Mouse (Mus musculus) erythroid progenitor cell, adult 5-6 weeks (primary cell): Measurements from ENCODE around the gene Htr5b. TPM values are rescaled to one million over a fixed set of nuclear protein-coding genes. Genes with fewer than 3 reads are reported as not detected.

Experiments
- ATAC-seq: replicated peaks from 2 replicates; pipeline ENCODE4 v1.8.0; 2016; ENCODE audit warnings: moderate number of reproducible peaks, mild to moderate bottlenecking, moderate TSS enrichment, inconsistent platforms; ENCODE audit not compliant: poor library complexity, low FRiP score, severe bottlenecking
- total RNA-seq, 2 experiments: library from RNA; stranded (forward) in 1 of 2; stranded (reverse) in 1 of 2; fragments of 150-400 nt in 1 of 2; fragments of 186-747, 209-891 nt in 1 of 2; gene quantifications; 2 replicates each; pipeline versions ENCODE4 v1.2.3 to v1.2.4; 2015 to 2017; ENCODE audit warnings: low replicate concordance in 2 of 2

Gene Htr5b
- total RNA-seq, 2 experiments from 2014 or later = not detected

GRCm38 (mm10) chr1:121497093-121497492 is 31.2 kb downstream of the Htr5b start:
- peak; percentile 39; the same call in 1 of the 2 replicates for ATAC-seq

GRCm38 (mm10) chr1:121490241-121490640 is 38.0 kb downstream of the Htr5b start:
- ATAC-seq = no peak

GRCm38 (mm10) chr1:121486803-121487202 is 41.5 kb downstream of the Htr5b start:
- no peak for ATAC-seq

- ATAC-seq = no peak
Observed at GRCm38 (mm10) chr1:121483091-121483490, 45.2 kb downstream of the Htr5b start.

DNA sequence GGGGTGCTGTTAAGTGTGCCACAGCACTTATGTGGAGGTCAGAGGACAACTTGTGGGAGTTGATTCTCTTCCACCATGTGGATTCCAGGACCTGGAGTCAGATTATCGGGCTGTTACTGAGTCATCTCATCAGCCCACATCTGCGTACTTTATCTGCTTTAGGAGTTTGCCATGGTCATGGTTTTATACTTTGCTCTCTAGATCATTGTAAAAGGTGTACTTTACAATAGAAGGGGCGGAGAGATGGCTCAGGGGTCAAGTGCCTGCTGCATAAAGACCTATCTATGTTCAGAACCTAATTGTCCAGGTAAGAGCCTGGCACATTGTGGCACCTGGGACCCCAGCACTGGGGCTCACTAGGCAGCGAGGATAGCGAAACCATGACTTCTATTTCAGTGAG is 48.9 kb downstream of the Htr5b start:
- no peak for ATAC-seq

- no peak for ATAC-seq
Observed at GRCm38 (mm10) chr1:121478284-121478980, 49.8 kb downstream of the Htr5b start.

DNA sequence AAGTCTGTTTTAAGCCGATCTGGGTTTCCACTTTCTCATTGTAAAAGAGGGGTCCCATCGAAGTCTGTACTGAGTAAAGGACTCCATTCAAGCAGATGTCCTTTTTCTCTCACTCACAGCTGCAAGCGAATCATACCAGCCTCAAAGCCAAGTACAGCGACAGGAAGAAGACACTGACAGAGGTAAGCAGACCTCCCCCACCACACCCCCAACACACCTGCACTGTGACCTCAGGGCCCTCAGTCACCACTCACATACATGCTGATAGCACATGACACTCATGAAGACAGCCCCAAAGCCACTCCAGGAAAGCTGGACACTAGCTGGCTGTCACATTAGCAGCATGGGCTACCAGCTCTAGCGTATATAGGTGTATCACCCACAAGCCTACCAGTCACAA is 50.5 kb downstream of the Htr5b start:
- no peak for ATAC-seq

GRCm38 (mm10) chr1:121471503-121471902 is 56.8 kb downstream of the Htr5b start:
- ATAC-seq = no peak

DNA sequence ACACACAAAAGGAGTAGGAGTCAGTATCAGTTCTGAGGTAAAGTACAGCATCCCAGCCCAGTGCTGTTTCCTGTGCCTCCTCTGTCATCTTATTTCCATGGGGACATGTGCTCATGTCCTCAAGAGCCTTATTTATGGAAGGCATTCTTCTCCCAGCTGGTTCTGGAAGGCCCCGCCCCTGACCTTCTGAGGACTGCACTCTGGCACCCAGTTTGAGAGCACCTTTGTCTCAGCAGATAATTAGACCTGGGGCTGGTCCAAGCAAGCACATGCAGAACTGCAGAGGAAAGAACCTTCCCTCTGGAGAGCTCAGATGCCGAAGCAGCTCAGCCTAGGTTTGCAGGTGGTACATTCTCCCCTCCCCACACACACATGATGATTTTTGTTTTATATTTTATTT is 60.0 kb downstream of the Htr5b start:
- no peak for ATAC-seq

- no peak for ATAC-seq
Observed at GRCm38 (mm10) chr1:121466276-121466675, 62.0 kb downstream of the Htr5b start.

- no peak for ATAC-seq
Observed at GRCm38 (mm10) chr1:121463806-121464205, 64.5 kb downstream of the Htr5b start.

GRCm38 (mm10) chr1:121462643-121463042 is 65.6 kb downstream of the Htr5b start:
- no peak for ATAC-seq

GRCm38 (mm10) chr1:121461895-121462294 is 66.4 kb downstream of the Htr5b start:
- no peak for ATAC-seq

- ATAC-seq = no peak
Observed at GRCm38 (mm10) chr1:121460077-121460476, 68.2 kb downstream of the Htr5b start.

Other genes with a start within 250 kb of the Htr5b start
- gene Insig2, start 195.9 kb downstream of the Htr5b start, total RNA-seq (2015; ENCODE audit: low replicate concordance) = 6.1 and 10.5 TPM in 2 replicates
- 4.7 and 18.9 TPM in 2 replicates for gene Insig2, start 195.9 kb downstream of the Htr5b start, total RNA-seq (2017; ENCODE audit: low replicate concordance)
- 1.7 and 1.8 TPM in 2 replicates for gene Ccdc93, start 97.4 kb downstream of the Htr5b start, total RNA-seq (2015; ENCODE audit: low replicate concordance)
- gene Ccdc93, start 97.4 kb downstream of the Htr5b start, total RNA-seq (2017; ENCODE audit: low replicate concordance) = 2.1 and 4.4 TPM in 2 replicates
- 35.0 and 43.6 TPM in 2 replicates for gene Ddx18, start 39.5 kb upstream of the Htr5b start, total RNA-seq (2015; ENCODE audit: low replicate concordance)
- 7.3 and 13.7 TPM in 2 replicates for gene Ddx18, start 39.5 kb upstream of the Htr5b start, total RNA-seq (2017; ENCODE audit: low replicate concordance)